Mouse (Mus musculus) CH12.LX (cell line): ENCODE measurements around the gene Gm11084.

Experiments used
- BHLHE40 ChIP-seq: IDR thresholded peaks from 2 replicates; pipeline ENCODE4 v1.6.1; 2011; ENCODE audit warnings: mild to moderate bottlenecking, low read depth, low read length, improper control_type of control experiment
- CHD1 ChIP-seq: IDR thresholded peaks from 2 replicates; pipeline ENCODE4 v1.6.1; 2012; ENCODE audit warnings: low read depth, low read length, improper control_type of control experiment, inconsistent platforms
- CTCF ChIP-seq, 2 experiments: IDR thresholded peaks in 1 of 2; conservative IDR thresholded peaks in 1 of 2; 2 replicates each; pipeline ENCODE4 v1.5.1; 2011 to 2012; ENCODE audit warnings: low read depth in 2 of 2, low read length in 2 of 2, improper control_type of control experiment in 1 of 2, inconsistent platforms in 1 of 2, mild to moderate bottlenecking in 1 of 2, moderate library complexity in 1 of 2
- EP300 ChIP-seq: IDR thresholded peaks from 2 replicates; pipeline ENCODE4 v1.6.1; 2011; ENCODE audit warnings: low read length, improper control_type of control experiment
- JUND ChIP-seq: conservative IDR thresholded peaks from 2 replicates; pipeline ENCODE4 v1.6.1; 2011; ENCODE audit warnings: low read depth, low read length, improper control_type of control experiment
- MAX ChIP-seq: IDR thresholded peaks from 2 replicates; pipeline ENCODE4 v1.6.1; 2011; ENCODE audit warnings: low read length, improper control_type of control experiment
- MXI1 ChIP-seq: IDR thresholded peaks from 2 replicates; pipeline ENCODE4 v1.6.1; 2011; ENCODE audit warnings: mild to moderate bottlenecking, low read depth, low read length, improper control_type of control experiment
- NRF1 ChIP-seq: IDR thresholded peaks from 2 replicates; pipeline ENCODE4 v1.6.1; 2014; ENCODE audit warnings: low read depth, mild to moderate bottlenecking, inconsistent platforms, low read length, improper control_type of control experiment, moderate library complexity
- POLR2A ChIP-seq: IDR thresholded peaks from 2 replicates; pipeline ENCODE4 v1.6.1; 2011; ENCODE audit warnings: low read depth, mild to moderate bottlenecking, improper control_type of control experiment, low read length
- POLR2AphosphoS2 ChIP-seq: IDR thresholded peaks from 2 replicates; pipeline ENCODE4 v1.6.1; 2011; ENCODE audit warnings: low read depth, low read length, improper control_type of control experiment
- SIN3A ChIP-seq: IDR thresholded peaks from 2 replicates; pipeline ENCODE4 v1.6.1; 2012; ENCODE audit warnings: low read length, improper control_type of control experiment, inconsistent platforms
- TBP ChIP-seq: conservative IDR thresholded peaks from 2 replicates; pipeline ENCODE4 v1.6.1; 2011; ENCODE audit warnings: low read depth, low read length, improper control_type of control experiment
- ZC3H11A ChIP-seq: IDR thresholded peaks from 2 replicates; pipeline ENCODE4 v1.6.1; 2012; ENCODE audit warnings: low read depth, mild to moderate bottlenecking, inconsistent platforms, low read length, improper control_type of control experiment

- TF ChIP-seq ZC3H11A (no peak), MAX (no peak), BHLHE40 (no peak), EP300 (no peak; the same call in 1 of the 2 replicates), POLR2AphosphoS2 (no peak), SIN3A (no peak), CTCF (conservative IDR thresholded peaks at IDR 0.05 in 1 of 2, IDR thresholded peaks at IDR 0.05 in 1 of 2; ENCODE audit: low read depth in 2 of 2, low read length in 2 of 2) (no peak), JUND (no peak), NRF1 (peak; percentile 60; the same call in 1 of the 2 replicates), POLR2A (peak; percentile 28; the same call in 1 of the 2 replicates), CHD1 (peak; percentile 72; the same call in 1 of the 2 replicates), MXI1 (peak; percentile 24; the same call in 1 of the 2 replicates), TBP (0 out of 2 replicates have a peak, but pooled peaks have one; percentile 48)
These were observed 9.0 kb upstream of the Gm11084 start for GRCm38 (mm10) chr2:72995346-72996097.
